Mouse (Mus musculus) urinary bladder, postnatal 4 days (tissue): ENCODE results near the gene Rcc1.

Experiments used
- DNase-seq, 2 experiments: peaks; one replicate each; pipeline ENCODE4 v3.0.0; 2021 to 2022; ENCODE audit warnings: low spot score in 2 of 2

The Rcc1 gene

GRCm38 (mm10) chr4:132356170-132356569, 2.8 kb upstream of the Rcc1 start:
- no peak for DNase-seq

- no peak for DNase-seq
Measured at GRCm38 (mm10) chr4:132355403-132355802, 2.0 kb upstream of the Rcc1 start.

- no peak for DNase-seq
Measured at GRCm38 (mm10) chr4:132354571-132354970, 1.2 kb upstream of the Rcc1 start.

- no peak for DNase-seq
Measured at GRCm38 (mm10) chr4:132352739-132353138, 666 bp downstream of the Rcc1 start.

GRCm38 (mm10) chr4:132351401-132351800, 2.0 kb downstream of the Rcc1 start:
- DNase-seq = no peak

GRCm38 (mm10) chr4:132350854-132351253, 2.6 kb downstream of the Rcc1 start:
- DNase-seq = no peak

- DNase-seq = no peak
Measured at GRCm38 (mm10) chr4:132350123-132350740, 3.2 kb downstream of the Rcc1 start.

- DNase-seq = no peak
Measured at GRCm38 (mm10) chr4:132349495-132350122, 3.8 kb downstream of the Rcc1 start.

- no peak for DNase-seq
Measured at GRCm38 (mm10) chr4:132346661-132347060, 6.7 kb downstream of the Rcc1 start.

GRCm38 (mm10) chr4:132346261-132346660, 7.1 kb downstream of the Rcc1 start:
- DNase-seq = no peak

GRCm38 (mm10) chr4:132345843-132346212, 7.6 kb downstream of the Rcc1 start:
- DNase-seq = no peak

- peak; percentile 93 to 97 for DNase-seq
Measured at GRCm38 (mm10) chr4:132345135-132345842, 8.1 kb downstream of the Rcc1 start.

GRCm38 (mm10) chr4:132344403-132345134, 8.8 kb downstream of the Rcc1 start:
- no peak for DNase-seq

- DNase-seq = no peak
Measured at GRCm38 (mm10) chr4:132341451-132341850, 12.0 kb downstream of the Rcc1 start.

- no peak for DNase-seq
Measured at GRCm38 (mm10) chr4:132338943-132339342, 14.5 kb downstream of the Rcc1 start.

- no peak for DNase-seq
Measured at GRCm38 (mm10) chr4:132332880-132333279, 20.5 kb downstream of the Rcc1 start.

GRCm38 (mm10) chr4:132331960-132332359, 21.4 kb downstream of the Rcc1 start:
- DNase-seq = no peak

GRCm38 (mm10) chr4:132329835-132330354, 23.5 kb downstream of the Rcc1 start:
- DNase-seq = no peak

- peak; percentile 85 to 89 for DNase-seq
Measured at GRCm38 (mm10) chr4:132329115-132329834, 24.1 kb downstream of the Rcc1 start, which contains the start of gene Trnau1ap. Gene Trnau1ap, minus strand, starts transcription at chr4:132329538.

- DNase-seq = no peak
Measured at GRCm38 (mm10) chr4:132328391-132328982, 24.9 kb downstream of the Rcc1 start.

- DNase-seq = no peak
Measured at GRCm38 (mm10) chr4:132326481-132326880, 26.9 kb downstream of the Rcc1 start.
